Mouse (Mus musculus) ovary, postnatal 10 days (tissue): ENCODE measurements around the gene Smlr1.

ENCODE experiments used
- DNase-seq: peaks from one replicate; pipeline ENCODE4 v3.0.0; 2022; ENCODE audit warnings: low spot score

Gene Smlr1

DNA sequence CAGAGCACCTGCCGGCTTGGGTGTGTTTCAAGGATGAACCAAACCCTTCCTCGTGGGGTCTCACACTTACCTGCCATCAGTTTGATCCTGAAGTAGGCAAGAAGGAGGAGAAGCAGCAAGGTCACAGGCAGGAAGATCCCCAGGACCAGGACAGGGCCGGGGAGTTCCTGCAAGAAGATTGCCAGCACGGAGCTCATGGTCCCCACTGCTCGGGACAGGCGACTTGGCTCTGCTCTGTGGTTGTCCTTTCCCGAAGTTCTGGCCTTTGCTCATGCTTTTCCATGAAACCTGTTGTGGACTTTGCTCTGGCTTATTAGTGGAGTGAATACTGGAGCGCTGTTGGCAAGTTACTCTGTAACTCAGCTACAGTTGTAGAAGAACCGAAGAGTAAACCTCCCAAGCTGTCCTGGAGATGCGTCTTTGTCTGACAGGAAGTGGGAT, at the start of gene Smlr1:
Gene Smlr1 (minus strand): TSS at position 377 of the 441 bp plus-strand sequence.
- DNase-seq: no peak

DNA sequence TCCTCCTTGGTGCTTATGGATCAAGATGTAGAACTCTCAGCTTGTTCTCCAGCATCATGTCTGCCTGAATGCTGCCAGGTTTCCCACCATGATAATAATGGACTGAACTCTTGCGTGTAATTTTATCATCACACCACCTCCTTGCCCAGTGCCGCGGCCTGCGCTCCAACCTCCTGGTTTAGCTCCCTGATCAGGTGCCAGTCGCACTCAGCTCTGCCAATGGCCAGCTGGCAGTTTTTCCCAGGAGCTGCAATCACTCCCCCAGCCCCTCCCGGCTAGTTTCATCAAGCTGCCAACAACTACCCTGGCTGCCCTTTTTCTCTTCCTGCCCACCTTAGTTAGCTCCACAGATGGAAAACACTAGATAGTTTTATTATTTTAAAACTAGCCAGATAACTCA, 48.8 kb upstream of the Smlr1 start:
- no peak for DNase-seq

GRCm38 (mm10) chr10:25580066-25580465, 44.0 kb upstream of the Smlr1 start:
- DNase-seq: no peak

- no peak for DNase-seq
These were observed 35.5 kb upstream of the Smlr1 start for GRCm38 (mm10) chr10:25571319-25572240.

GRCm38 (mm10) chr10:25552936-25553335, 16.9 kb upstream of the Smlr1 start:
- DNase-seq: no peak

GRCm38 (mm10) chr10:25541097-25541496, 5.0 kb upstream of the Smlr1 start:
- DNase-seq: no peak

- DNase-seq: no peak
These were observed 3.7 kb upstream of the Smlr1 start for GRCm38 (mm10) chr10:25539771-25540168.

DNA sequence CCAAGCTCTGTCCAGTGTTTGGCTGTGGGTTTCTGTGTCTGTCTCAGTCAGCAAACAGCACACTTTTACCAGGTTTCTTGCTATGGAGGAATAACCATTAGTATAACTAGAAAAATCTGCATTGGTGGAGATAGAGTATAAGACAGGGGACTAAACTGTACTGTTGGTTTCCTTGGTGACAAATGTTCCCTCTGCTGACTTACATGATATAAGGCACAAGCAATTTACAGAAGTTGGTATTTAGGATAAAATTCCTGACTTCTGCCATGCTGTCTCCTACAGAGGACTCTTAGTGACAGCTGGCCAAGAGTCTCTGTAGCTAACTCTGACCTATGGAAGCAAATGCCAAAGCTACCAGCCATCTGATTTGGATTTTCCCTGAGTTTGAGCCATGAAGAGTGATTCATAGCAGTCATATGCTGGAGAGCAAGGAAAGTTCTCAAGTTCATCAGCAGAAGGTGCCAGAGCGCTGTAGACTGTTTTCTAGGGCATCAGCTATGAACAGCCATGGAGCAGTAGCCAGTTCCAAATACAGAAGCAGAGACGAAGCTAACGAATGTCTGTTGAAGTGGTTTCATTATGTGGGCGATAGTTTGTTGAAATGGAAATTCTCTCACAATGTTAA, 3.2 kb upstream of the Smlr1 start:
- DNase-seq: no peak

DNA sequence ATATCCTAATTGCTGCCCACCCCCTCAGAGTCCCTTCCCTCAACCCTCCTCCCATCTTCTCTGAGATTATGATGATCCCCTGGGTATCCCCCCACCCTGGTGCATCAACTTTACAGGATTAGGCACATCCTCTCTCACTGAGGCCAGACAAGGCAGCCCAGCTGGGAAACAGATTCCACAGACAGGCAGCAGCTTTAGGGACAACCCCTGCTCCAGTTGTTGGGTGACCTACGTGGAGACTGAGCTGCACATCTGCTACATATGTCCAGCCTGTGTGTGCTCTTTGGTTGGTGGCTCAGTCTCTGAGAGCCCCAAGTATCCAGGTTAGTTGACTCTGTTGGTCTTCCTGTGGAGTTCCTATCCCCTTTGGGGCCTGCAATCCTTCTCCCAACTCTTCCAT, 2.7 kb upstream of the Smlr1 start:
- no peak for DNase-seq

- DNase-seq: no peak
These were observed 554 bp upstream of the Smlr1 start for GRCm38 (mm10) chr10:25536621-25537020.

DNA sequence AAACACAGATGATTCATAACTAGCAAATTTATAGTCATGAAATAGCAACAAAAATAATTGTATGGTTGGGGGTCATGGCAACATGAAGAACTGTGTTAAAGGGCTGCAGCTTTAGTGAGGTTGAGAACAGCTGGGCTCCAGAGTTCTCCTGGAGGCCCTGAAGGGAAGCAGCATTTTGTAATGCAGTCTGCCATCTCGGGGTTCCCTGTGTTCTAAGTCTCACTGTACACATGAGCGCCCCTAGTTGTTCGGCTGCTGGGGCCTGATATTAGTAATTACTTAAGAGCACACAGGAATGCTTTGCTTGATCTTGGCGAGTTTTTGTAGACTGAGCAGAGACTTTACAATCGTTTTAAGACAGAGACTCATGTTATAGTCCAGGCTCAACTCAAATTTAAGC, 1.6 kb downstream of the Smlr1 start:
- no peak for DNase-seq

GRCm38 (mm10) chr10:25533513-25534246, 2.4 kb downstream of the Smlr1 start:
- no peak for DNase-seq

- DNase-seq: no peak
These were observed 3.0 kb downstream of the Smlr1 start for GRCm38 (mm10) chr10:25533105-25533504.

DNA sequence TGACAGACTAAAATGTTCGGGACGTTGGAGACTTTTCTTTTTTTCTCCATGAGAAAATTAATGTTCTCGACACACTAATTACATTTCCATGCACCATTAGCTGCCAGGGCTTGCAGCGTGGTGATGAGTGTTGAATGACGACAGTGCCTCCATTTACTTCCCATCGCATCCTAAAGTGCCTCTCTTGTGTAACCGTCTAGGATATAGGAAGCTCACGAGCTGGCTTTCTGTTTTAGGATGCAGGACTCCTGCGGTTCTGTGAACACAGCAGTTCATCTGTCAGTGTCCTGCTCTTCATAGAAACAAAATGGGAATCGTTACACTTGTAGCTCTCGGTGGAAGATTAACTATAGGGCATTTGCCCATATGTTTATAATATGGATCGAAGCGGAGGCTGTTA, 4.7 kb downstream of the Smlr1 start:
- DNase-seq: no peak

GRCm38 (mm10) chr10:25527126-25527525, 8.9 kb downstream of the Smlr1 start:
- no peak for DNase-seq

- DNase-seq: no peak
These were observed 9.4 kb downstream of the Smlr1 start for GRCm38 (mm10) chr10:25526622-25527021.

- DNase-seq: no peak
These were observed 9.9 kb downstream of the Smlr1 start for GRCm38 (mm10) chr10:25526156-25526555.

DNA sequence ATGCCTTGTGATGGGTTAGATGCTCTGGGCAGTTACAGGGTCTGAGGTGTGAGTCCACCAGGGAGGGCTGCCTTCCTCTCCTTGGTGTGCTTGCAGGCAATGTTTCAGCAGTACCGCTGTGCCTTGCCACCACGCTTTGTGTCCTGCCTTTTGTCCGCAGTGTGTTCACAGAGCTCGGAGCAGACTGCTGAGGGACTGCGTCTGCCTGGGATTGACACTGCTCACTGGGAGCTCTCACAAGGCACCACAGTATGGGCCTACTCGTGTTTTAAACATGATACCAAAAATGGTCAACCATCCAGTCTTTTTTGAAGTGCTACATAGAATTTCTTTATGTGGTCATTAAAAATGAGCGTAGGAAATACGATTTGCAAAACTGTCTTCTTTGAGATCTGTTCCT, 12.3 kb downstream of the Smlr1 start:
- no peak for DNase-seq

GRCm38 (mm10) chr10:25520428-25520827, 15.6 kb downstream of the Smlr1 start:
- no peak for DNase-seq

DNA sequence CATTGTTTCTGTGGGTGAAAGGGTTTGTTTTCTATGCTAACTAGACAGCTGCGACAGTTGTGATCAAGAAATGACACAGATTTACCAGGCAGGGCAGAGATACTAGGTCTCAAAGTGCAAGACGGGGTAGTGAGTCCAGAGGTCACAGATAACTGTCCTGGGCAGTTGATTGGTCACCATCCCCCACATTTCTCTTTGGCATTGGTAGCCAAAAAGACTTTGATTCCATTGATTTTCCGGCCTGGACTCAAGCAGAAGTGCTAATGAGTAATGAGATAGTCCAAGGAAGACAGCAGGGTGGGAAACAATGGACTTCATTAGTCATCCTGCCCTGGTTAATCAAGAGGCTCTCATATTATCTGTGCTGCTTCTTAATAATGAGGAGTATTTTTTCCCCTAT, 16.1 kb downstream of the Smlr1 start:
- DNase-seq: no peak

DNA sequence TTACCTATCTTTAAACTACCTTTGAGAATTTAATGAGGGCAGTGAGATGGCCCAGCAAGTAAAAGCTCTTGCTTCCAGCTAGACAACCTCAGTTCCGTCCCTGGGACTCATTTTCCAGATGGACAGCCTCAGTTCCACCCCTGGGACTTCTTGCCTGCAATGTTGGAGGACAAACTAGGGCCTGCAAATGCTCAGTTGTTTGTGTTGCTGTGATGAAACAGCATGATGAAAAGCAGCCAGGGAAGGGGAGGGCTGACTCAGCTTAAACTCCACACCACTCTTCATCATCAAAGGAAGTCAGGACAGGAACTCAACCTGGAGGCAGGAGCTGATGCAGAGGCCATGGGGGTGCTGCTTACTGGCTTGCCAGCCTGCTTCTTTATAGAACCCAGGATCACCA, 22.2 kb downstream of the Smlr1 start:
- no peak for DNase-seq

DNA sequence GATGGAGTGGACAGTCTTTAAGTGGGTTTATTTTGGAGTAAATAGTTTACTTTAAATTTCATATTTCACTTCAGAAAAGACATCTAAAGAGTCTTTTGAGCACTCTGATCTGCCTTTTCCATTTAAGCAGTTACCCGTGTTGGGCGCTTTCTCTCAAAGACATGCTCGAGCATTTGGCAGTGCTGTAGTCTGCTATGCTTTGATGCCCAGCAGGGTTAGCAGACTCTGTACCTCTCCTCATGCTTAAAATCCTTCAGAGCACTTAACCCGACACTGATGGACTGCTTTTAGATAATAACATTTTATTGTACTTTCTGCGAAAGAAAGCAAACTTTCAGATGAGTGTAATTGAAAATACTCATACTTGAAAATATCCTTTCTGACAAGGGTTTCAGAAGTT, 32.8 kb downstream of the Smlr1 start:
- no peak for DNase-seq
